Mouse (Mus musculus) cerebellum, adult 2 months (tissue): ENCODE measurements at regions not wholly inside any gene's neighbourhood (a gene's known extent, or its start where the extent isn't known, plus 50 kb on each side); places are given as distances from the start of the nearest gene placed in this dataset.

ENCODE experiments used
- DNase-seq, 2 experiments: peaks; one replicate each; pipeline ENCODE4 v3.0.0; 2021
- H3K27ac ChIP-seq: fragments of 200-500 bp; 2 replicates; pipeline ENCODE4 v1.5.1; 2012; ENCODE audit warnings: low read length, control low read depth, inconsistent platforms; ENCODE audit not compliant: insufficient read depth
- H3K27me3 ChIP-seq: fragments of 200-500 bp; 2 replicates; pipeline ENCODE4 v1.6.1; 2012; ENCODE audit warnings: inconsistent platforms, mild to moderate bottlenecking, low read length, moderate library complexity; ENCODE audit not compliant: control insufficient read depth, insufficient read depth
- H3K4me1 ChIP-seq: fragments of 200-500 bp; 2 replicates; pipeline ENCODE4 v1.6.1; 2011; ENCODE audit warnings: low read length; ENCODE audit not compliant: control insufficient read depth, insufficient read depth
- H3K4me3 ChIP-seq: fragments of 200-500 bp; replicated peaks from 2 replicates; pipeline ENCODE3; 2011; ENCODE audit warnings: mild to moderate bottlenecking, low read depth, low read length, control low read depth; ENCODE audit not compliant: insufficient read depth
- CTCF ChIP-seq: fragments of 200-500 bp; IDR thresholded peaks from 2 replicates; pipeline ENCODE4 v1.5.1; 2011; ENCODE audit warnings: low read depth, mild to moderate bottlenecking, control low read depth, low read length, moderate library complexity, borderline replicate concordance; ENCODE audit not compliant: insufficient read depth
- POLR2A ChIP-seq: fragments of 200-500 bp; IDR thresholded peaks from 2 replicates; pipeline ENCODE4 v1.6.1; 2011; ENCODE audit warnings: low read length, control low read depth, borderline replicate concordance; ENCODE audit not compliant: insufficient read depth
- WGBS: fragments of 180-500 bp; shearing (Covaris S2); methylation state at CpG from one replicate; pipeline ENCODE4 v1.1.7; 2018; 5-methylcytosine and 5-hydroxymethylcytosine counted together

- 77% methylated on average over 2 of the region's 2 CpGs for WGBS
- no peak overlapping the region for H3K27ac ChIP-seq
- H3K4me3 ChIP-seq: no peak overlapping the region
- no peak for TF ChIP-seq CTCF
- TF ChIP-seq POLR2A: no peak
- no peak for DNase-seq
- H3K4me1 ChIP-seq: no peaks in the 10 kb centered on the region
- no peaks in the 10 kb centered on the region for H3K27me3 ChIP-seq
Measured at GRCm38 (mm10) chr11:90816727-90817126, 128.6 kb upstream of the Tom1l1 start.

GRCm38 (mm10) chr11:90814471-90814870 is 126.3 kb upstream of the Tom1l1 start:
- no peak for DNase-seq
- Histone ChIP-seq H3K4me1 (no peaks in the 10 kb centered on the region), H3K27ac (no peak overlapping the region), H3K27me3 (no peaks in the 10 kb centered on the region), H3K4me3 (no peak overlapping the region)
- TF ChIP-seq CTCF (no peak), POLR2A (no peak)
- 85% methylated on average over 5 of the region's 5 CpGs for WGBS

GRCm38 (mm10) chr11:90812971-90813370 is 124.8 kb upstream of the Tom1l1 start:
- Histone ChIP-seq H3K4me3 (no peak overlapping the region), H3K27me3 (no peaks in the 10 kb centered on the region; the same call in 1 of the 2 replicates), H3K4me1 (no peaks in the 10 kb centered on the region), H3K27ac (no peak overlapping the region)
- WGBS: 20% methylated on average over 2 of the region's 2 CpGs
- DNase-seq: no peak
- TF ChIP-seq CTCF: no peak
- no peak for TF ChIP-seq POLR2A

GRCm38 (mm10) chr11:90812530-90812929 is 124.4 kb upstream of the Tom1l1 start:
- Histone ChIP-seq H3K27me3 (no peaks in the 10 kb centered on the region; the same call in 1 of the 2 replicates), H3K4me3 (no peak overlapping the region), H3K4me1 (no peaks in the 10 kb centered on the region), H3K27ac (no peak overlapping the region)
- no peak for TF ChIP-seq CTCF
- no peak for TF ChIP-seq POLR2A
- 9% methylated on average over 4 of the region's 4 CpGs for WGBS
- DNase-seq: no peak

GRCm38 (mm10) chr11:90808443-90808842 is 120.3 kb upstream of the Tom1l1 start:
- Histone ChIP-seq H3K4me3 (no peak overlapping the region), H3K4me1 (no peaks in the 10 kb centered on the region), H3K27me3 (no peaks in the 10 kb centered on the region; the same call in 1 of the 2 replicates), H3K27ac (no peak overlapping the region)
- WGBS: 54% methylated on average over 1 of the region's 1 CpGs
- TF ChIP-seq CTCF: no peak
- TF ChIP-seq POLR2A: no peak
- no peak for DNase-seq

DNA sequence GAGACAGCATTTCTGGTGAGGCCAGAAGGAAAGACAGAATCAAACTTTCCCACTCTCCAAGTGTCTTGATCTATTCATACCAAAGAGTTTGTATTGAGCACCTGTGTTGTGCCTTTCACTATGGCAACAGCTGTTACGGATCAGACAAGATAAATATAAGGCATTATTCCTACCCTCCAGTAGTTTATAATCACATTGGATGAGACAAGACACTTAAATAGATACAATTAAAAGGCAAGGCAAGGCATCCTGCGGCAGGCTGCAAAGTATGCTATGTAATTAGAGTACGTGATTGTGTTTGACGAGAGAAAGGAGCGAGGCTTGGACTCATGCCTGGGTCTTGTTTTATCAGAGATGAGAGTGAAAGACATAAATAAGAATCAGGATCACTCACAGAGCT is 119.2 kb upstream of the Tom1l1 start:
- TF ChIP-seq CTCF (no peak), POLR2A (no peak)
- Histone ChIP-seq H3K27me3 (no peaks in the 10 kb centered on the region; the same call in 1 of the 2 replicates), H3K4me3 (no peak overlapping the region), H3K27ac (no peak overlapping the region), H3K4me1 (no peaks in the 10 kb centered on the region)
- no peak for DNase-seq
- 81% methylated on average over 5 of the region's 5 CpGs for WGBS

DNA sequence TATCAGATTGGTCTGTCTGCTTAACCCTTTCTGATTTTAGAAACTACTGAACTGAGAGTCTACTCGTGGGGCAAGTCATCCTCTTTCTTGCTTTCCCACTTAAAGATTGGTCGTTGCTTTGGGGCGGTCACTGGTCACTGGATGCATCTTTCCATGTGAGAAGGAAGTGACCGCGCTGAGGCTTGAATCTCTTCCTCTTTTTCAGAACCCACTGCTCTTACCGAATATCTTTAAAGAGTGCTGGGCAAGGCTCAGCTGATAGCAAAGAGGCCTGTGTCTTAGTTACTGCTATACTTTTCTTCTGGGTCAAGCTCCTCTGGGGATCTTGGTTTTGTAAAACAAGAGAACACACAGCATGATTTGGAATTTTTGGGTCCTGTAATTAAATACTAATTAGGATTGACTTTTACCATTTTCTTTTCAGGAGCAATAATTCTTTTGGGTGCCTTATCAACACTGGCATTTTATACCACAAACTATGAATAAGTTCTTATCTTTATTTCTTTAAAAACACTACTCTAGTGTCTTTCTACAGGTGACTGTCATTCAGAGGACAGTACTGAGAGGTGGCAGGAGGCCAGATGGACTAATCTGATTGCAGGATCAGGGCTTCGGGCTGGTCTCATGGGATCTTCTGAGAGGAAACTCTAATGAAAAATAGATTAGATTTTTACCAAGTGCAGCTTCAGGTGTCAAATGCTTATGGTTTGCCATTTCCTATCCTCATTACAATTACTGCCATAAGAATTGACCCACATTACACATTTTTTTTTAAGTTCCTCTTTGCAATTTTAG is 114.6 kb upstream of the Tom1l1 start:
- H3K27me3 ChIP-seq: no peaks in the 10 kb centered on the region
- WGBS: 78% methylated on average over 7 of the region's 7 CpGs
- no peak overlapping the region for H3K4me3 ChIP-seq
- TF ChIP-seq POLR2A (no peak), CTCF (no peak)
- DNase-seq: no peak
- no peaks in the 10 kb centered on the region for H3K4me1 ChIP-seq
- H3K27ac ChIP-seq: no peak overlapping the region

DNA sequence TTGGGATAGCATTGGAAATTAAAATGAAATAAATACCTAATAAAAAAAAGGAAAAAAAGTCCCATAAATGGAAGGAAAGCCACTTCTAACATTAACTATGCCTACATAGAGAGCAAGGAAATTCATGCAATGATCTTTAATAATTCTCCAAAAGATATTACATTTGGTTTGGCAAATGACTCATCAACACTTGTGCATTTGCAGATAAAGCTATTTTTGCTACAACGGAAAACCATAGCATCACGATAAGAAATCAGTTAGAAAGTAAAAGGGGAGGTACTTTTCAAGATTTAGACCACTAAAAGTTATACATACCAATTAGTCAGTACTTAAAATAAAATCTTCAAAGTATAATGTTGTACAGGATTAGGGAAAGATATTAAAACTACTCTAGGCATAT is 109.4 kb upstream of the Tom1l1 start:
- no peaks in the 10 kb centered on the region for H3K27me3 ChIP-seq
- no peak overlapping the region for H3K4me3 ChIP-seq
- TF ChIP-seq CTCF: no peak
- TF ChIP-seq POLR2A: no peak
- H3K4me1 ChIP-seq: no peaks in the 10 kb centered on the region
- DNase-seq: no peak
- 97% methylated on average over 2 of the region's 2 CpGs for WGBS
- no peak overlapping the region for H3K27ac ChIP-seq

DNA sequence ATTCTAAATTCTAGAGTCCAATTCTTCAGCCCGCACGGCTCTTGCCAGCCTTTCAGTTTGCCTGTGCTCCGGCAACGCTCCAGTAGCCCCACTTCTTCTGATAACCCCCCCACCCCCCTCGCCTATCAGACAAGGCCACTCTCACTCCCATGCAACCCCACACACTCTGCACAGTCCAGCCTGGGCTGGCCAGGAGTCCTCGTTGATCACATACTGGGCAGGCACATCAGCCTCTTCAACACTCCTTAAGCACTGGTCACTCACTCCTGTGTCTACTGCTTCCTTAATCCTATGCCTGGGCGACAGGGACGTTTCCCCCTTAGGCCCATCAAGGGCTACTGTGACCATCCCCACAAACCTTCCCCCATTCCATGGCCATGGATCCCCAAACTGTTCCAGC is 95.4 kb upstream of the Tom1l1 start:
- WGBS: 88% methylated on average over 8 of the region's 8 CpGs
- TF ChIP-seq CTCF: no peak
- Histone ChIP-seq H3K27me3 (no peaks in the 10 kb centered on the region), H3K4me1 (no peaks in the 10 kb centered on the region), H3K4me3 (no peak overlapping the region), H3K27ac (no peak overlapping the region)
- no peak for DNase-seq
